Mouse (Mus musculus) intestine, embryonic 14.5 days (tissue): ENCODE measurements around the gene Cdc42ep1. TPM values are rescaled to one million over a fixed set of nuclear protein-coding genes. Genes with fewer than 3 reads are reported as not detected.

ENCODE experiments used
- ATAC-seq: fragments of 200-750 bp; cut with Nextera tagmentation; replicated peaks from 2 replicates; pipeline ENCODE4 v1.8.0; 2017; ENCODE audit warnings: low read depth, moderate number of reproducible peaks, moderate TSS enrichment, moderate library complexity; ENCODE audit not compliant: low FRiP score, low TSS enrichment
- DNase-seq: peaks from one replicate; pipeline ENCODE4 v3.0.0-alpha.2; 2018; ENCODE audit warnings: low spot score
- H3K27ac ChIP-seq: fragments of 300-500 bp; sonication (generic); 2 replicates; pipeline ENCODE4 v1.5.1; 2014; ENCODE audit warnings: low read depth, mild to moderate bottlenecking, control low read depth
- H3K27me3 ChIP-seq: fragments of 300-500 bp; sonication (generic); replicated peaks from 2 replicates; pipeline ENCODE4 v1.6.1; 2014; ENCODE audit warnings: low read length, control low read depth; ENCODE audit not compliant: control insufficient read depth, insufficient read depth
- H3K36me3 ChIP-seq: fragments of 300-500 bp; sonication (generic); 2 replicates; pipeline ENCODE4 v1.6.1; 2014; ENCODE audit warnings: low read length, control low read depth; ENCODE audit not compliant: control insufficient read depth, insufficient read depth
- H3K4me1 ChIP-seq: fragments of 300-500 bp; sonication (generic); replicated peaks from 2 replicates; pipeline ENCODE4 v1.6.1; 2014; ENCODE audit warnings: low read length, control low read depth, mixed read lengths; ENCODE audit not compliant: control insufficient read depth, insufficient read depth
- H3K4me2 ChIP-seq: fragments of 300-500 bp; sonication (generic); 2 replicates; pipeline ENCODE4 v1.6.1; 2014; ENCODE audit warnings: low read length
- H3K4me3 ChIP-seq: fragments of 300-500 bp; sonication (generic); 2 replicates; pipeline ENCODE4 v1.5.1; 2014; ENCODE audit warnings: low read depth, low read length, control low read depth, mixed read lengths
- H3K9ac ChIP-seq: fragments of 300-500 bp; sonication (generic); 2 replicates; pipeline ENCODE4 v1.6.1; 2014; ENCODE audit warnings: mild to moderate bottlenecking, low read length
- H3K9me3 ChIP-seq: fragments of 300-500 bp; sonication (generic); 2 replicates; pipeline ENCODE4 v1.6.1; 2016; ENCODE audit warnings: low read length, control low read depth; ENCODE audit not compliant: control insufficient read depth
- WGBS: fragments of 180-500 bp; shearing (Covaris S2); extraction: QIAGEN DNeasy Blood & Tissue Kit; methylation state at CpG from one replicate; pipeline ENCODE4 v1.1.7; 2014; 5-methylcytosine and 5-hydroxymethylcytosine counted together
- polyA plus RNA-seq: library from polyadenylated mRNA; unstranded; fragments of >200 nt; fragmentation: Nextera tagmentation; extraction: Ambion mirVana; gene quantifications from 2 replicates; pipeline ENCODE4 v1.2.1, GENCODE M21; 2014

Cdc42ep1 gene
- polyA plus RNA-seq, 1 experiment from 2014 or later, result 45.7 TPM

DNA sequence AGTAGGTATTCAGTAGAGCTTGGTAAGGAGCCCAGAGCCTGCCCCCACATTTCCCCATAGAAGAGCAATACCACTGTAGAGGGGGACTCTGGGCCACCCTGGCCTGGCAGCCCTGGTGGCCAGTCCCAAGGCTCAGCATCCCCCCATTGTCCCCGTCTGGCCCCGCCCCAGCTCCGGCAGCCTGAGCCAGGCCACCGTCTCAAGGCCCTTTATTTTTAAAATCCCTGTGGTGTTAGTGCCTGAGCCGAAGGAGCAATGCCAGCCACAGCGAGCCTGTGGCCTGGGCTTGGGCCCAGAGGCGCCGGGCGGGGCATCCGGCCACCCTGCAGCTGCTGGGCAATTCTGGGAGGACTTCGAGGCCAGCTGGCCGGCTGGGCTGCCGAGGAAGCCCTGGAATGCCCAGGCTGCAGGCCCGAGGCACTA, 9.7 kb upstream of the Cdc42ep1 start:
- Histone ChIP-seq H3K4me3 (no peak overlapping the region), H3K27me3 (no peaks in the 10 kb centered on the region), H3K4me1 (peaks cover 54% of the 10 kb centered on the region), H3K36me3 (no peaks in the 10 kb centered on the region), H3K9ac (peak overlapping the region; percentile 5; the same call in 1 of the 2 replicates), H3K9me3 (no peaks in the 10 kb centered on the region), H3K27ac (peak overlapping the region; percentile 91), H3K4me2 (peak overlapping the region; percentile 3)
- ATAC-seq (peak; percentile 32), DNase-seq (peak; percentile 71)
- WGBS, result 20% methylated on average over 14 of the region's 14 CpGs

DNA sequence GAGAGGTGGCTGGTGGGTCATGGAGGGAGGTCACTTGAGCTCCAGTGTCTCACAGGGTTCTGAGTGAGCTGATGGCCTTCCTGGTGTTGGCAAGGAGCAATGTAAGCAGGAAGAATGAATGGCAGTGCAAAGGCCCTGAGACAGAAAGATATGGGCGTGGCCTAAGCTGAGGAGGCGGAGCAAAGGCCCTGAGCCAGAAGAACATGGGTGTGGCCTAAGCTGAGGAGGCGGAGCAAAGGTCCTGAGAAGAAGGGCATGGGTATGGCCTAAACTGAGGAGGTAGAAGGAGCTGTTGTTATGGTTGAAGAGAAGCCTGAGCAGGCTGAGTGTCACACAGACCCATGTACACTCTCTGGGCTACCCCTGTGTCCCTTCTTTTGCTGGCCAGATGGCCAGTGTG, 8.8 kb upstream of the Cdc42ep1 start:
- Histone ChIP-seq H3K4me2 (no peak overlapping the region), H3K9ac (no peak overlapping the region), H3K9me3 (no peaks in the 10 kb centered on the region), H3K4me3 (no peak overlapping the region), H3K4me1 (peaks cover 54% of the 10 kb centered on the region), H3K27ac (peak overlapping the region; percentile 91; the same call in 1 of the 2 replicates), H3K36me3 (no peaks in the 10 kb centered on the region), H3K27me3 (no peaks in the 10 kb centered on the region)
- WGBS, result 81% methylated on average over 3 of the region's 3 CpGs
- peak; percentile 51 for DNase-seq
- ATAC-seq, result no peak

DNA sequence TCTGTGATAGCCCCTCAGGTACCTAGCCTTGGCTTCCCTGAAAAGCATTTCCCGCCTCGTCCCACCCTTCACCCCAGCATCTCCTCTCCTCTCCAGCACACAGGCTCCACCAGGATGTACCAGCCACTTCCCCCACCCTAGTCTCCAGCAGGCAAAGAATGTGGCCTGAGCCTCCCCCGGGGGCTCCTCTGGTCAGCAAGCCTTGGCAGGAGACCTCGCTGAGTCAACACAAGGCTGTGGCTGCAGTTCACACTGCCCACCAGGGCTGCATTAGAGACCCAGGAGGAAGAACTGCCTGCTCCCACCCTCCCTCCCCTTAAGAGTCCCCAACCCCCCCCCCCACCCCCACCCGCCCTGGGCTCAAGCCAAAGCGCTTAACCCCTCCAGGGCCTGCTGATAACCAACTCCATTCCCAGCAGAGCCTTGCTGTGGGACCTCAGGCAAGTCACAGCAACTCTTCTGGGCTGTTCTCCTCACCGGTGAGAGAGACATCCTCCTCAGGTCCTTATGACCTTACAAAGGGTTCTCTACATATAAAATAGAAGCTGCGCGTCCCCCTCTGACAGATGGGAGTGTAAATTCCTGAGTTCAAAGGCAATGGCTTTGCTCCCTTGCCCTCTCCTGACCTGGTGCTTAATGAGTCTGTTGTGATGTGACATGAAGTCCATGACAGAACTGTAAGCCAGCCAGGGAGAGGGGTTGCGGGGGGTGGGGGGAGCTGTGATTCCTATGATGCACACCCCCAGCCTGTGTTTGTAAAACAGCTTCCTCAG, 8.0 kb upstream of the Cdc42ep1 start:
- Histone ChIP-seq H3K4me3 (no peak overlapping the region), H3K9me3 (no peaks in the 10 kb centered on the region), H3K36me3 (no peaks in the 10 kb centered on the region), H3K4me1 (peaks cover 59% of the 10 kb centered on the region), H3K4me2 (no peak overlapping the region), H3K9ac (no peak overlapping the region), H3K27me3 (no peaks in the 10 kb centered on the region), H3K27ac (peak overlapping the region; percentile 94; the same call in 1 of the 2 replicates)
- DNase-seq, result peak; percentile 54
- 31% methylated on average over 10 of the region's 10 CpGs for WGBS
- no peak for ATAC-seq

DNA sequence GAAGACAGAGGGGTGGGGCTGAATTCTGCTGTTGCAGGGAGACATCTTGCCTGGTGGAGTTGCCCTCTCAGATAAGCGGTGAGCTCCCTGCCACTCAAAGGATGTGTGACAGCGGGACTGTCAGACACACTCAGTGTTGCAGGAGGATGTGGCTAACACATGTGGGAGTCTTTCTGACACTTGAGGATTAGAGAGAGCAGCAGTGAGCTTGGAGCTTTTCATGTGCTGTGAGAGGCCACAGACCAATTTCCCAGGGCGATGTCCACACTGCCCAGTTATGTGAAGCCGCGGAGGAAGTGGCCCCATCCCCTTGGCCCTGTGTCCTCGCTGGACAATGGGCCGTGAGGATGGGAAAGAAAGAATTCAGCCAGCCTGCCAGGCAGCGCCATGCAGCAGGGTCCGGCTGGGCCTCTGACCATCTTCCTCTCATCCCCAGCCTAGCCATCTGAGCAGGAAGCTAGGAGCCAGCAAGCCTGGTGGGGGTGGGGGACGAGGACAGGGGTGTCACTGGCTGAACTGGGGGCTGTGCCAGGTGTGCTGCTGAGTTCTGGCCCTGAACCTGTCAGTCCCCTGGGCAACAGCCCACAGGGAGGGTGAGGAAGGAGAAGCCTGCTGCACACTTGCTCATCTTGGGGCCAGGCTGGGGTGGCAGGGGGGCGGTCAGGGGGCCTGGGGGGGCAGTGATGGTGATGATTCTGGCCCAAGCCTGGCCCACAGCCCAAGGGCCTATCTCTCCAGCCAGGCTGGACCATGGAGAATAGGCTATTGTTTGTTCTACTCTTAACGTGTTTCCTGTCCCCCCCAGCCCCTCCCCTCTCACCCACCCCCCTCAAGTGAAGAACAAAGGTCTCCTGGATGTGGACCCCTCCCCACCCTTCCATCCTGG, 7.0 kb upstream of the Cdc42ep1 start:
- H3K9ac ChIP-seq, result peak overlapping the region; percentile 22; the same call in 1 of the 2 replicates
- peak overlapping the region; percentile 2; the same call in 1 of the 2 replicates for H3K4me2 ChIP-seq
- H3K4me3 ChIP-seq, result no peak overlapping the region
- no peaks in the 10 kb centered on the region for H3K36me3 ChIP-seq
- ATAC-seq (no peak), DNase-seq (no peak)
- 30% methylated on average over 12 of the region's 12 CpGs for WGBS
- H3K9me3 ChIP-seq, result no peaks in the 10 kb centered on the region
- no peaks in the 10 kb centered on the region for H3K27me3 ChIP-seq
- H3K27ac ChIP-seq, result peak overlapping the region; percentile 94
- H3K4me1 ChIP-seq, result peaks cover 69% of the 10 kb centered on the region

DNA sequence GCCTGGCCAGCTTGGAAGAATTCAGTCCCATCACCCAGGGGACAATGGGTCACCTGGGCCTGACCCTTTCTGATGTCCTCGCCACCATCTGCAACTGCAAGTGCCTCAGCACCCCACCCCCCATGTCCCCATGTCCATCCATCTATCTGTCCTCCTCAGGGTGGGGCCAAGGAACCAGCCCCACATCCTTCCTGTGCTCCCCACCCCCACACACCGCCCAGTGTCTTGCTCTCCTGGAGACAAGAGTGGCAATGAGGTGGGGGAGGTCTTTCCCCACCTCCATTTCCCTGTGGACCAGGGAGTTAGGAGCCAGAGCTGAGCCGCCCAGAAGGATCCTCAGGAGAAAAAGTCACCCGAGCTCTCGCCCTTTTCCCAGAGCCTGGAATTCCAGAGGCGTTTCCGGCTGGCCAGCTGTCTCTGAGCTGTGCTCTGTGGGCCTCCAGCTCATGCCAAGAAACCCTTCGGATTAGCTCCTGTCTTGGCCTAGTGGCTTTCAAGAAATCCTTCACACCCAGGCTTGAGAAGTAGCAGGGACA, 6.3 kb upstream of the Cdc42ep1 start:
- Histone ChIP-seq H3K4me2 (peak overlapping the region; percentile 23; the same call in 1 of the 2 replicates), H3K9ac (peak overlapping the region; percentile 22; the same call in 1 of the 2 replicates), H3K36me3 (no peaks in the 10 kb centered on the region), H3K27me3 (no peaks in the 10 kb centered on the region), H3K4me1 (peaks cover 70% of the 10 kb centered on the region), H3K9me3 (no peaks in the 10 kb centered on the region), H3K27ac (peak overlapping the region; percentile 94), H3K4me3 (no peak overlapping the region)
- DNase-seq, result peak; percentile 60
- WGBS, result 39% methylated on average over 8 of the region's 8 CpGs
- ATAC-seq, result no peak

DNA sequence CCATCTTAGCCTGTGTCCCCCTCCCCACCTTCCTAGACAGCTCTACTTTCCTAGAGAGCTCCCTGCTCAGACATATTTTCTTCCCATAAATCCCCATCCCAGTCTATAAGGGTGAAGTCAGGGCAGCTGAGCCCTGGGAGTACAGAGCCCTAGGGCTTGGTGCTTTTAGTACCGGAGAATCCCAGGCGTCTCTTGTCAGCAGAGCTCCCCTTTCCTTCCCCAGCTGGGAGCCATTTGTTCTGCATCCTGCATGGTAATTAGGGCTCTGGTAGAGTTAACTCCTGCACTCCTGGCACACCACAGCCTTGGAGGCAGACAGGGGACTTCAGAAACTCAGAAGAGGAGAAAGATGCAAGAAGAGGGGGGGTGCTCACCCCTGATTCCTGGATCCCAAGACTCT, 2.7 kb upstream of the Cdc42ep1 start:
- Histone ChIP-seq H3K9ac (0 out of 2 replicates have a peak overlapping the region, but pooled peaks have one; percentile 13), H3K4me2 (no peak overlapping the region), H3K4me3 (no peak overlapping the region), H3K9me3 (no peaks in the 10 kb centered on the region), H3K36me3 (no peaks in the 10 kb centered on the region), H3K27ac (peak overlapping the region; percentile 74), H3K4me1 (peaks cover 56% of the 10 kb centered on the region), H3K27me3 (no peaks in the 10 kb centered on the region)
- ATAC-seq (no peak), DNase-seq (peak; percentile 61)
- 17% methylated on average over 2 of the region's 2 CpGs for whole genome bisulfite sequencing

DNA sequence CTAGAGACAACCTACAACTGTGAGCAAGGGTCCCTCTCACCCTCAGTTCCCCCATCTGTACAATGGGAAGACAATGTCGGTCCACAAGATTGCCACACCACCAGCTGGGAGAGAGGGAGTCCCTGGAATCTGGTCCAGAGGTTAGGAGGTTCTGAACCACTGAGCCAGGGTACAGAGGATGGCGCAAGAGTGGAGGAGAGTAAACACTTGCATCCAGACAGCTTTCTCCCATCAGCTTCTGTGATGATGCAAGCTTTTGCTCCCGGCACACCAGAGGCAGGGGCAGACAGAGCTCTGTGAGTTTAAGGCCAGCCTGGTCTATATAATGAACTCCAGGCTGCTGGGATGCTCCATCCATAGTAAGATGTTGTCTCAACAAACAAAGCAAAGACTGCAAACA, 2.2 kb upstream of the Cdc42ep1 start:
- 50% methylated on average over 3 of the region's 3 CpGs for WGBS
- H3K4me3 ChIP-seq, result no peak overlapping the region
- no peaks in the 10 kb centered on the region for H3K36me3 ChIP-seq
- no peaks in the 10 kb centered on the region for H3K27me3 ChIP-seq
- no peaks in the 10 kb centered on the region for H3K9me3 ChIP-seq
- no peak overlapping the region for H3K9ac ChIP-seq
- peaks cover 55% of the 10 kb centered on the region for H3K4me1 ChIP-seq
- DNase-seq (no peak), ATAC-seq (no peak)
- no peak overlapping the region for H3K4me2 ChIP-seq
- peak overlapping the region; percentile 74; the same call in 1 of the 2 replicates for H3K27ac ChIP-seq

DNA sequence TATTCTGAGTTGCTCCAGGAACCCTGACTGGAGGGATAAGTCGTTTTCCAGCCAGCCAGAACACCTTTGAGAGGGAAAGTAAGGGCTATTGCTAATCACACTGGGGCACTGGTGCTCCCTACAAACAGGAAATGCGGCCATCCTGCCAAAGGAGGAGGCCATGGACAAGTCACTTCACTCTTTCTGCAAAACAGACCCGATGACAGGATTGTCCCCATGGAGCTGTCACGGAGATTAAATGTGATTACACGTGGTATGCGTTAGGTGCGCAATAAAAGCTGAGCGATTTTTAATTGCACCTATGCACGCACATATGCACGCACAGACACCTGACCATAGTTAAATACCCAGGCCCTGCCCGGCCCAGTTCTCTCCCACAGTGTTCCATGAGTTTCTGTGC, 1.7 kb upstream of the Cdc42ep1 start:
- peaks cover 53% of the 10 kb centered on the region for H3K4me1 ChIP-seq
- no peak overlapping the region for H3K4me3 ChIP-seq
- H3K9ac ChIP-seq, result no peak overlapping the region
- no peaks in the 10 kb centered on the region for H3K27me3 ChIP-seq
- no peaks in the 10 kb centered on the region for H3K36me3 ChIP-seq
- WGBS, result 64% methylated on average over 11 of the region's 11 CpGs
- no peak for ATAC-seq
- no peak overlapping the region for H3K4me2 ChIP-seq
- no peaks in the 10 kb centered on the region for H3K9me3 ChIP-seq
- peak overlapping the region; percentile 74; the same call in 1 of the 2 replicates for H3K27ac ChIP-seq
- DNase-seq, result no peak
